Mouse (Mus musculus) testis, adult 2 months (tissue): ENCODE results near the gene Fam173b. TPM values are rescaled to one million over a fixed set of nuclear protein-coding genes. Genes with fewer than 3 reads are reported as not detected.

Source experiments
- H3K27ac ChIP-seq: fragments of 200-500 bp; 2 replicates; pipeline ENCODE4 v1.5.1; 2012; ENCODE audit warnings: low read depth, low read length; ENCODE audit not compliant: control insufficient read depth, insufficient read depth
- H3K27me3 ChIP-seq: fragments of 200-500 bp; 2 replicates; pipeline ENCODE4 v1.6.1; 2012; ENCODE audit warnings: mild to moderate bottlenecking, low read length, moderate library complexity; ENCODE audit not compliant: control insufficient read depth, insufficient read depth
- H3K36me3 ChIP-seq: fragments of 200-500 bp; 2 replicates; pipeline ENCODE4 v1.6.1; 2012; ENCODE audit warnings: mild to moderate bottlenecking, low read length; ENCODE audit not compliant: control insufficient read depth, insufficient read depth
- H3K4me1 ChIP-seq: fragments of 200-500 bp; 2 replicates; pipeline ENCODE4 v1.6.1; 2012; ENCODE audit warnings: low read length; ENCODE audit not compliant: control insufficient read depth, insufficient read depth
- H3K4me3 ChIP-seq: fragments of 200-500 bp; 2 replicates; pipeline ENCODE4 v1.5.1; 2012; ENCODE audit warnings: low read depth, mild to moderate bottlenecking, low read length, moderate library complexity, mixed read lengths; ENCODE audit not compliant: control insufficient read depth
- CTCF ChIP-seq: fragments of 200-500 bp; IDR thresholded peaks from 2 replicates; pipeline ENCODE4 v1.5.1; 2012; ENCODE audit warnings: low read depth, mild to moderate bottlenecking, inconsistent platforms, low read length, moderate library complexity; ENCODE audit not compliant: control insufficient read depth, insufficient read depth, insufficient replicate concordance
- POLR2A ChIP-seq: fragments of 200-500 bp; IDR thresholded peaks from 2 replicates; pipeline ENCODE4 v1.6.1; 2012; ENCODE audit warnings: low read depth, mild to moderate bottlenecking, inconsistent platforms, low read length, moderate library complexity; ENCODE audit not compliant: control insufficient read depth
- polyA plus RNA-seq: library from polyadenylated mRNA; depleted of rRNA; stranded (reverse); fragments of >200 nt; gene quantifications from 2 replicates; pipeline ENCODE4 v1.2.3, GENCODE M21; 2012

Gene Fam173b
- polyA plus RNA-seq, 1 experiment: 6.2 TPM

DNA sequence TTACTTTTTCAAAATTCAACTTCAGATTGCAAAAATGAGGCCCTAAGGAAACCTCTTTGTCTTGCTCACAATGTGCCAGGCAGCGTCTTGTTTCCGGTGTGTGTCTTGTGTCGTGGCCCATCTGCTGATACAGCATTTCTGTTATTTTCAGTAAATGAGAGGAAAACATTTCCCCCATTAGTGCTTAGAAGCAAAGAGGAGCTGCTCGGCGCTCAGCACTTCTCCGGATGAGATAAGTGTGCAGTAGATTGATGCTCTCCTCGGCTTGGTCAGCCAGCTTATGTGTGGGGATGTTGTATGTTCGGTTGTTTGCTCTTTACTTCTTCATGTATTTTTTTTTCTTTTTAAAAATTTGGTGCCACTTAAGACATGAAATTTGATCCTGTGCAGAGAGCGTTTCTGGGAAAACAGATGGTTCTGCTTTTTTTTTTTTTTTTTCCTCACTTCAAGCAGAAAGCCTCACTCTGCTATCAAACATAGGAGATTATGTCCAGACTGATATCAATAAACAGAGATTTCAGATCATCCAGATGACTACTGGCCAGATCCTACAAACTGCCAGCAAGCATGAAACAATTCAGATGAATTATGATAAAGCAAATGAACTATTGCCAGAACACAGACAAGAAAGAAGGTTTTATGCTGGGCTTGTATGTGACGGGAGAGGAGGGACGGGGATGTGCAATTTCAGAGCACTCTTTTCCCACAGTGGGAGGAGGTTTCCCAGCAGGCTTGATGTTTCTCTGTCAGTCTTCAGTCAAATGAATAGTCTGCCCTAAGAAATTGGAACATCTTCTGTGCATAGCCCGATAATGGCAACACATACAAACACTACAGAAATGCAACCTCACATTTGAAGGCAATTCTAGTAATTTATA lies 25.9 kb downstream of the Fam173b start:
- H3K4me3 ChIP-seq: no peak overlapping the region
- no peak overlapping the region for H3K27ac ChIP-seq
- TF ChIP-seq CTCF: no peak
- H3K36me3 ChIP-seq: no peaks in the 10 kb centered on the region
- no peaks in the 10 kb centered on the region for H3K4me1 ChIP-seq
- H3K27me3 ChIP-seq: no peaks in the 10 kb centered on the region

DNA sequence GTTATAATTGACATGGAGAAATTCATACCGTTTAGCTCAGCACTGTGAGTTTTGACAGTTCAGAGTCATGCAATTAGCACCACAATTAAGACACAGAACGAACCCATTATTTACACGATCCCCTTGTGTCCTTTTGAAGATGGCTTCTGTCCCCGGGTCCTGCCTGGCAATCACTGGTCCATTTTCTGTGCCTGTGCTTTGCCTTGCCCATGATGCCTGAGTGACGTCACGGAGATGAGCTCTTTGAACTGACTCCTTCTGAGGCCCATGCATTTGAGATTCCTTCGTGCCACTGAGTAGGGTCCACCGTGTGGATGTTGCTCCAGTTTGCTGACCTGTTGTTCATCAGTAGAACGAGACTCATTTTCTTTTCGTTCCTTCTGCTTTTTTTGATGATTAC lies 26.5 kb downstream of the Fam173b start:
- H3K4me1 ChIP-seq: no peaks in the 10 kb centered on the region
- H3K4me3 ChIP-seq: no peak overlapping the region
- H3K36me3 ChIP-seq: no peaks in the 10 kb centered on the region
- no peak overlapping the region for H3K27ac ChIP-seq
- no peak for TF ChIP-seq POLR2A
- no peak for TF ChIP-seq CTCF
- no peaks in the 10 kb centered on the region for H3K27me3 ChIP-seq

DNA sequence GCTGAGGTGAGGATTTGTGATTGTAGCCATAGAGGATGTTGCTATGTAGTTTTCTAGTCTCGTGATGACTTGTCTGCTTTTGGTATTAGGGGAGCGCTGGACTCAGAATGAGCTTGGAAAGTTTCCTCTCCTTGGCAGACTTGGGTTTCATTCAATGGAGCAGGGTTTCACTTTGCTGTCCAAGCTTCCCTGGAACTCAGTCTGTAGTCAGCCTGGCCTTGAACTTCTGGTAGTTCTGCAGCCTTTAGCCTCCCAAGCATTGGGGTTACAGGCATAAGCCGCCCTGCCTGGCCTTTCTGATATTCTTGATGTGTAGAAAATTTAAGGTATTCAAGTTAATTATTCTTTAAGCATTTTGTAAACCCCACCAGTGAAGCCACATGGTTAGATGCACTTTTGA lies 27.9 kb downstream of the Fam173b start:
- H3K4me3 ChIP-seq: no peak overlapping the region
- H3K27me3 ChIP-seq: no peaks in the 10 kb centered on the region
- no peaks in the 10 kb centered on the region for H3K36me3 ChIP-seq
- H3K27ac ChIP-seq: no peak overlapping the region
- no peaks in the 10 kb centered on the region for H3K4me1 ChIP-seq
- TF ChIP-seq CTCF (no peak), POLR2A (no peak)

DNA sequence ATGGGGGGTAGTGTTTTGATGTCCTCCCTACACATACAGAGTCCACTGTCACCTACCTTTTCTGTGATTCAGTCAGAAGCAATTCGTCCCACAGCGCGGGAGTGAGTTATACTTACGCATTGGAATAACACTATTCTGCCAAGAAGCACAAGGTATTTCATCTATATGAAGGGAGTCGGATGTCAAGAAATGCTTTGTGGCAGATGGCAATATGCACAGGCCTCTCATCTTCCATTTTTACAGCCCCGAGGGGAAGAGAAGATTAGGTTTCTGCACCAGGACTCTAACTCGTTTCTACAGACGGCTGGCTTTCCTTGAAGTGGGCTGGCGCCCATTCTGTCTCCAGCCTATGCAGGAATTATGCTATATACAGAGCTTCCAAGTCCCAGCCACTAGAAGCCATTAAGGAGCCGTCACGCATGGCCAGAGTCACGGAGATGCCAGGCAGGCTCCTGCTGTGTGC lies 29.8 kb downstream of the Fam173b start:
- Histone ChIP-seq H3K4me1 (no peaks in the 10 kb centered on the region), H3K27me3 (no peaks in the 10 kb centered on the region), H3K4me3 (no peak overlapping the region), H3K27ac (no peak overlapping the region), H3K36me3 (no peaks in the 10 kb centered on the region)
- TF ChIP-seq CTCF (no peak), POLR2A (no peak)

DNA sequence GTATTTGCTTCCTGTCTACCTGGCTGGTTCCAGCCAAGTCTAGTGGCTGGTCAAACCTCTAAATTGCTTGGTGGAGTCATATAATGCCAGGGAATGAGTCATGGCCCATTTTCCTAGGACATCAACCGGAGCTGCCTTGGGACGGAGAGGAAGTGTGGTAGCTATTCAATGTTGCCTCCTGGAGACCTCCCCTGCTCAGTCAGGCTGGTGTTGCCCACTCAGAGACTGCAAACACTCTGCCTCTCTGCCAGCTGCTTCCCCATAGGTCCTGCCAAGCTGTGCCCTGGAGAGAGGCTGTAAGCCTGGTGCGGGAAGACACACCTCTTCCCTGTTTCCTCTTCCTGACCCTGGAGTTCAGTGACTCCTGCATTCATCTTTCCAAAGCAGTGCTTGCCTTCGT lies 30.8 kb downstream of the Fam173b start:
- Histone ChIP-seq H3K27ac (no peak overlapping the region), H3K36me3 (no peaks in the 10 kb centered on the region), H3K4me3 (no peak overlapping the region), H3K27me3 (no peaks in the 10 kb centered on the region), H3K4me1 (no peaks in the 10 kb centered on the region)
- TF ChIP-seq CTCF (no peak), POLR2A (no peak)

DNA sequence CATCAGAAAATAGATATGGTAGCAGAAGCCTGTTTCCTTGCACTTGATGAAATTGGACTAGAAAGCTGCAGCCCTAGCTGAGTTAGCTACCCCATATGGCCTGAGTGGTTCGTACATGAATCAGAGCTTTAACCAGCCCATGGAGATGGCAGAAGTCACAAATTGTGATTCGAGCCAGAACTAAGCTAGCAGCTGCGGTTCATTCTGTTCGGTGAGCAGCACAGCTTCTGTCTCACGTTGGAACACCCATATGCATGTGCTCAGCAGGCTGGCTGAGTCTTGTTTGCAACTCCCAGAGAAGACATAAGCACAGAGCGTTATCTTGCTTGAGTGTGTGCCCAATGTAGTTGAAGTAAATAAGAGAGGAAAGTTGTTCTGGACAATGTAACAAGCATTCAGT lies 32.9 kb downstream of the Fam173b start:
- H3K4me1 ChIP-seq: no peaks in the 10 kb centered on the region
- no peaks in the 10 kb centered on the region for H3K27me3 ChIP-seq
- no peak overlapping the region for H3K27ac ChIP-seq
- TF ChIP-seq POLR2A (no peak), CTCF (no peak)
- H3K4me3 ChIP-seq: no peak overlapping the region
- no peaks in the 10 kb centered on the region for H3K36me3 ChIP-seq

DNA sequence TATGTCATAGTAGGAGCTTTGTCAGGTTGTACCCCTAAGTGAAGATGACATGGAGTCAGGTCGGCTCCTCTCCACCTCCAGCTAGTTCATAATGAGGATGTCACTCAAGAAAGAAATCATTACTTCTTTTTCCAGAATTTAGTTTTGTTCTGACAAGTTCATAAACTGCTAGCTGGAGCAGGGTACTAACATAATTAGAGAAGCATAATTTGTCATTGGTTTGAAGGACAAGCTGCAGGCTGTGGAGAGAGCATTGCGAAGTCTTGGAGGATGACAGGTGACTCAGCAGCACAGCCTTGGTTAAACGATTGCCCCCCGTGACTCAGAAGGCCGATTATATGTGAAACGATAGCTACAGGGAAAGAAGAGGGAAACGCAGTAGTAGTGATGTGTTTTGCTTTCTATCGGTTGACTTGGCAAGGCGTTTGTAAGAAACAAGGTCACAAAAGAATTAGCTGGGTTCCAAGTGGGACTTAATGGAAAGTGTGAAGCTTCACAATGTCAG lies 34.5 kb downstream of the Fam173b start:
- Histone ChIP-seq H3K4me1 (no peaks in the 10 kb centered on the region), H3K36me3 (no peaks in the 10 kb centered on the region), H3K27ac (no peak overlapping the region), H3K27me3 (no peaks in the 10 kb centered on the region), H3K4me3 (no peak overlapping the region)
- TF ChIP-seq POLR2A (no peak), CTCF (no peak)

DNA sequence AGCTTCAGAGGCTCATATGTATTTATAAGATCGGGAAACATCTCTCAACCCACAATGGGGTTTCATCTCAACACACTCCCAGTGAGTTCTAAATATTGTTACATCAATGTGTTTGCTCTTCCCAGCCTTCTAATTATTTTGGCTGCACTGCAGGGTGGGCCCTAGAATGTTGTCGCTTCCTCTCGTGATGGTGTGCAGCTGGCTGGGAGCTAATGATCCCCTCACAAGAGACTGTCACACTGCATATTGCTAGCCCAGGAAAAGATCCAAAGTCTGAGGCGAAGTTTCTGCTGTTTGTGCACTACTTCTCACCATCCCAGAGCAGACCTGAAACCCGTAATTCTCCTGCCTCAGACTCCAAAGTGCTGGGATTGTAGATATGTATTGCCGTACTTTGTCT lies 45.6 kb downstream of the Fam173b start:
- TF ChIP-seq CTCF: no peak
- no peak for TF ChIP-seq POLR2A
- H3K4me3 ChIP-seq: no peak overlapping the region
- H3K36me3 ChIP-seq: no peaks in the 10 kb centered on the region

More for the DNA sequence above, 45.6 kb downstream of the Fam173b start:
- Histone ChIP-seq H3K27me3 (no peaks in the 10 kb centered on the region), H3K4me1 (no peaks in the 10 kb centered on the region), H3K27ac (no peak overlapping the region)
